In the genomic region with DNA sequence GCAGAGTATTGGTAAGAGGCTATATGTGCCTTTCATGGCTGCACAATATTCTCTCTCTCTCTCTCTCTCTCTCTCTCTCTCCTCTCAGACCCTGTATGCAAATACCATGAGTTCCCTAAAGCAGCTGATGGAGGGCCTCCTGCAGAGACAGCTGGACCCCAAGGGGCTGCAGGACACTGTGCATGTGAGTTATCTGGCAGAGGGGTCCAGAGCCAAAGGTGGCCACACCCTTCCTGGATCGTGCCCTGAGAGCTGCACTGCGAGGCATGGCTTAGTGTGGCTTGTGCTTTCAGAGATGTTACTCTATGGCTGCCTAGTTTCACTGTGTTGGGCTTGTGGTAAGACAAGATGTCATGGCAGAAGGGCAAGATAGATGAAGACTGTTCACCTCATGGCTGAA, we compare ENCODE assay signal across 37 mouse cellular contexts. TPM values are rescaled to one million over a fixed set of nuclear protein-coding genes. Genes with fewer than 3 reads are reported as not detected.
"Had no signal": no experiment of that assay in that cellular context is flagged by ENCODE, and none has a peak within 500 bp of the region (broad histone marks: within the 10 kb centered on the region; RNA-seq: fewer than 3 reads in every experiment).

No protein-coding gene starts in this region.

- H3K9ac ChIP-seq: embryonic facial prominence, embryonic 12.5 days; embryonic facial prominence, embryonic 13.5 days; embryonic facial prominence, embryonic 15.5 days; forebrain, embryonic 12.5 days; forebrain, embryonic 13.5 days; forebrain, embryonic 15.5 days; forebrain, postnatal 0 days had no signal

- DNase-seq: cerebellum, adult 2 months; cerebellum, adult 8-10 months; cerebellum, adult 9-10 months; cerebellum, adult 9-11 months; cerebellum, postnatal 10 days; cerebellum, postnatal 14 days; cerebellum, postnatal 25 days; cerebellum, postnatal 36 days; embryo, embryonic 11 days; forebrain, postnatal 0 days; gastrocnemius, adult 2 months; gastrocnemius, postnatal 10 days; gastrocnemius, postnatal 14 days; gastrocnemius, postnatal 25 days; gastrocnemius, postnatal 36 days; heart, adult 11 months; heart, adult 18-20 months had no signal

- H3K27me3 ChIP-seq: embryonic facial prominence, embryonic 12.5 days; embryonic facial prominence, embryonic 13.5 days; embryonic facial prominence, embryonic 15.5 days; forebrain, embryonic 12.5 days; forebrain, embryonic 13.5 days; forebrain, embryonic 15.5 days had no signal

- H3K4me1 ChIP-seq: embryonic facial prominence, embryonic 10.5 days; embryonic facial prominence, embryonic 12.5 days; embryonic facial prominence, embryonic 13.5 days; embryonic facial prominence, embryonic 15.5 days; forebrain, embryonic 10.5 days; forebrain, embryonic 12.5 days; forebrain, embryonic 13.5 days; forebrain, embryonic 15.5 days had no signal

- H3K27ac ChIP-seq: embryonic facial prominence, embryonic 10.5 days; embryonic facial prominence, embryonic 12.5 days; embryonic facial prominence, embryonic 13.5 days; embryonic facial prominence, embryonic 15.5 days; forebrain, embryonic 10.5 days; forebrain, embryonic 12.5 days; forebrain, embryonic 13.5 days; forebrain, embryonic 15.5 days; gastrocnemius, adult 2 months had no signal

- H3K36me3 ChIP-seq: embryonic facial prominence, embryonic 10.5 days; embryonic facial prominence, embryonic 12.5 days; embryonic facial prominence, embryonic 13.5 days; embryonic facial prominence, embryonic 15.5 days; forebrain, embryonic 10.5 days; forebrain, embryonic 12.5 days; forebrain, embryonic 15.5 days had no signal

- H3K4me3 ChIP-seq: embryonic facial prominence, embryonic 10.5 days; embryonic facial prominence, embryonic 12.5 days; embryonic facial prominence, embryonic 13.5 days; embryonic facial prominence, embryonic 15.5 days; erythroblast, embryonic 14.5 days; forebrain, embryonic 10.5 days; forebrain, embryonic 12.5 days; forebrain, embryonic 13.5 days; forebrain, embryonic 15.5 days; gastrocnemius, adult 2 months had no signal

- H3K4me2 ChIP-seq: embryonic facial prominence, embryonic 12.5 days; embryonic facial prominence, embryonic 13.5 days; embryonic facial prominence, embryonic 15.5 days; forebrain, embryonic 12.5 days; forebrain, embryonic 13.5 days; forebrain, embryonic 15.5 days had no signal

- ATAC-seq: forebrain, embryonic 13.5 days; forebrain, embryonic 14.5 days; forebrain, embryonic 15.5 days; forebrain, embryonic 16.5 days; forebrain, postnatal 0 days had no signal

RNA-seq across cellular contexts. Expression of gene Mroh2a, which starts 20.9 kb away (rescaled TPM):
- total RNA-seq: forebrain, postnatal 0 days; gastrocnemius, adult 18-20 months; gastrocnemius, adult 2 months; gastrocnemius, adult 8-10 months; gastrocnemius, postnatal 14 days; gastrocnemius, postnatal 25 days; gastrocnemius, postnatal 36 days; heart, adult 18-20 months had no signal
- polyA plus RNA-seq: cortical plate, adult 2 months; erythroblast, embryonic 14.5 days had no signal

RNA-seq across cellular contexts. Expression of gene Trpm8, which starts 29.8 kb away (rescaled TPM):
- total RNA-seq: common myeloid progenitor, adult 5-6 weeks; gastrocnemius, adult 18-20 months; gastrocnemius, adult 2 months; gastrocnemius, adult 8-10 months; gastrocnemius, postnatal 10 days; gastrocnemius, postnatal 14 days; gastrocnemius, postnatal 25 days; gastrocnemius, postnatal 36 days; gastrocnemius, postnatal 4 days; granulocyte monocyte progenitor cell, adult 5-6 weeks; heart, adult 18-20 months had no signal
- polyA plus RNA-seq: embryonic facial prominence, embryonic 10.5 days; embryonic facial prominence, embryonic 11.5 days; embryonic facial prominence, embryonic 12.5 days; embryonic facial prominence, embryonic 13.5 days; erythroblast, embryonic 14.5 days; forebrain, embryonic 10.5 days; forebrain, embryonic 11.5 days; forebrain, embryonic 12.5 days; forebrain, embryonic 14.5 days; gonadal fat pad, adult 2 months had no signal

RNA-seq across cellular contexts. Expression of gene Ugt1a1, which starts 35.9 kb away (rescaled TPM):
- total RNA-seq: common myeloid progenitor, adult 5-6 weeks; gastrocnemius, adult 2 months; gastrocnemius, postnatal 10 days; gastrocnemius, postnatal 36 days had no signal
- polyA plus RNA-seq: cerebellum, adult 2 months; embryonic facial prominence, embryonic 10.5 days; embryonic facial prominence, embryonic 11.5 days; embryonic facial prominence, embryonic 12.5 days; embryonic facial prominence, embryonic 13.5 days; erythroblast, embryonic 14.5 days; forebrain, embryonic 11.5 days; forebrain, embryonic 12.5 days; forebrain, embryonic 13.5 days; forebrain, embryonic 14.5 days; forebrain, embryonic 15.5 days; forebrain, embryonic 16.5 days; forebrain, postnatal 0 days had no signal

RNA-seq across cellular contexts. Expression of gene Dnajb3, which starts 42.1 kb away (rescaled TPM):
- total RNA-seq: gastrocnemius, adult 18-20 months; gastrocnemius, adult 2 months; gastrocnemius, adult 8-10 months; gastrocnemius, postnatal 36 days; granulocyte monocyte progenitor cell, adult 5-6 weeks had no signal
